Mouse (Mus musculus) kidney, postnatal 36 days (tissue): ENCODE results near the gene Mthfsl.
"Not testable (repeated sequence)": the region's sequence is repeated elsewhere in the genome, so short reads cannot be mapped to it uniquely, and the experiment has no call there.

Experiments
- DNase-seq, 2 experiments: peaks; one replicate each; pipeline ENCODE4 v3.0.0; 2021 to 2022; ENCODE audit warnings: mixed read lengths in 2 of 2

Mthfsl gene

GRCm38 (mm10) chr9:88689451-88689850 is 30.6 kb downstream of the Mthfsl start:
- DNase-seq: not testable (repeated sequence)

GRCm38 (mm10) chr9:88686719-88687118 is 33.4 kb downstream of the Mthfsl start:
- not testable (repeated sequence) for DNase-seq

GRCm38 (mm10) chr9:88658341-88658740 is 61.8 kb downstream of the Mthfsl start:
- DNase-seq: not testable (repeated sequence)

DNA sequence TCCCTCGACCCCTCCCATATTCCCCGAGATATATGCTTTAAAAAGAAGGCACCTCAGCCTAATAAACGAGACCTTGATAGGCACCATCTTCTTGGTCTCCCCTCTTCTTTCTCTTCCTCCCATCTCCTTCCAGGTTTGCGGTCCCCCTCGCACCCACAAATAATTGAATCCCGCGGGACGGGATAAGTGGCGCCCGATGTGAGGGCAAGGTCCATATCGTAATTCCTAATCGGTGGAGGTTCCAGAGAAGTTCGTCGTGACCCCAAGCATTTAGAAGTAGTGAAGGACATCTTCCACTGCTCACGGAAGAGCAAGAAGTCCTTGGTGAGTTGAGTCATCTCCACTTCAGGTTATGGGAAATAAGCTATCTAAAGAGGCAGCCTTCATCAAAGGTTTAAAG is 69.4 kb downstream of the Mthfsl start:
- DNase-seq: not testable (repeated sequence)
